Mouse (Mus musculus): ENCODE measurements around the gene Epb41l1.

Gene Epb41l1

DNA sequence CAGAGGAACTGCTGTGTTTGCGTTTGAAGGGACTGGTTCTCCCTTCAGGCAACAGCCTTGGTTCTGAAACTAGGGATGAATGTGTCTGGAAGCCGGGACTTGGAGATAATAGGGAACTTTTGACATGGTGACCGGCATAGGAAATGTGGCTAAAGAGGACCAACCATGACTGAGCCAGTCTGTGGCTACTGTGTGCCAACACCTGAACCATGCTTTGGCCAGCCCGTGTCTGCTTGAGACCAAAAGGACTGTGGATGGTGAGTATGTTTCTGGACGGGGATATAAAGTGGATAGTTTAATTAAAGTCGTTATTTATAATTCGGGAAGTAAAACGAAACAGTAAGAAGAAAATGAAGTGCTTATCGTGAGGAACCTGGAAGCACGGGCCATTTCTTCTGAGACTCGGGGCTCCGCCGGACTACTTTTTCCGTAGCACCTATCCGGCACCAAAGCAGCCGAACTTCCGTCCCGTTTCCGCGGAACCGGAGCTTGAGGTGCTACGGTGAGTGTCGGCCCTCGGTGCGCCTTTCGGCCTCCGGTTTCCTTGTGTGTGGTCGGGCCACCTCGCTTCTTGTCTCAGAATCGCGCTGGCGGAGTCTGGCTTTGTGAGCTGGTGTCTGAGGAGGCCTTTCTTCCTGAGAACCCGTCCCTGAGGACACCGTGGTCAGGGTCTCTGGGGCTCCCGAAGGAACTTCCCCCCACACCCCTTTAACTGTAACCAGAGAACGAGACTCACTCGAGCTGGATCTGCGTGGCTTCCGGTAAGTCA lies 126.6 kb downstream of the Epb41l1 start, which contains the start of gene Aar2:
Aar2 (plus strand) TSS at position 462 of the 769 bp plus-strand sequence.
- DNase-seq = peak; percentile 69

DNA sequence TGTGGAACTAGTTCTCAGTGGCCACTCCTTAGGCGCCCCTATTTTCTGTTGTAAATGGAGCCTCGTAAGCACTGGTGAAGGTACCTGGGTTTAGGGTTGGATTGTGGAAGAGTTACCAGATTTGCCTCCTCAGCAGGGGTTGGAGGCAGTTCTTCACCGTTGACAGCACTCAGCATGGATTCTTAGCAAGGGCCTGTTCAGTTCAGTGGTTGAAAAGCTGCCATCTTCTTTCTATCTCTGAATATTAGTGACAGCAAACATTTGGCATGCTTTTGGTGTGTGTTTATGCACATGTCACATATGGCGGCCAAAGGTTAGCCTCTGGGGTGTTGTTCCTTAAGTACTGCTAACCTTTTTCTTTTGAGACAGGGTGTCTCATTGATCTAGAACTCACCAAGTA lies 131.7 kb downstream of the Epb41l1 start:
- DNase-seq = no peak

DNA sequence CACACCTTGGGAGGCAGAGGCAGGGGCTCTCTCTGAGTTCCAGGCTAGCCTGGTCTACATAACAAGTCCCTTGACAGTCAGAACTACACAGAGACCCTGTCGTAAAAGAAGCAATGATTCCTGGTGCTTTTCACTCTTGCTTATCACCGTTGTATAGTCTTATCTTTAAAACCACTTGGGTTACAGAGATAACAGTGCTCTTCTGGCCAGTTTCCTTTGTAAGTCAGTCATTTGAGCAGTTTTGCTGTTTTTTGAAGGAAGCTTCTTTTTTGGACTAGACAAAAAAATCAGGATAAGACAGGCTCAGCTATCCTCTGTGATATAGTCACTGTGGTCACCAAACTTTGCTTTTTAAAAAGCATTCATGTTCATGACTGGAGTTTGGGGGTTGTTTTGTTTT lies 141.1 kb downstream of the Epb41l1 start:
- DNase-seq = no peak

DNA sequence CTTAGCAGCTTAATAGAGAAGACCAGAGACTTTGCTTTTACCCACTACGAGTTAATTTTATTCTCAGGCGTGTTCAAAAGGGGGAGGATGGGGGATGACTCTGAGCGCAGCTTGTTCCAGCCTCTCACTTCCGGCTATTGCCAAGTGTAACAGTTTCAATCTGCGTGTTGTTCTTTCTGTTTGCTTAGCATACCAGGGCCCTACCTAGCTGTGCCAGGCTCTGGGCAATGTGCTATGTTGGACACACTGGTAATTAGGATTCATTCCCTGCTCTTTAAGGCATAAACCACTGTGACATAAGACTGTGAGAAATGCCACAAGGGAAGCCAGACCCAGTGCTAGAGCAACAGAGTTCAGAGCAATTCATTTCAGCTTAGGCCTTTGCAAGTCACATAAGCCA lies 142.8 kb downstream of the Epb41l1 start:
- no peak for DNase-seq

DNA sequence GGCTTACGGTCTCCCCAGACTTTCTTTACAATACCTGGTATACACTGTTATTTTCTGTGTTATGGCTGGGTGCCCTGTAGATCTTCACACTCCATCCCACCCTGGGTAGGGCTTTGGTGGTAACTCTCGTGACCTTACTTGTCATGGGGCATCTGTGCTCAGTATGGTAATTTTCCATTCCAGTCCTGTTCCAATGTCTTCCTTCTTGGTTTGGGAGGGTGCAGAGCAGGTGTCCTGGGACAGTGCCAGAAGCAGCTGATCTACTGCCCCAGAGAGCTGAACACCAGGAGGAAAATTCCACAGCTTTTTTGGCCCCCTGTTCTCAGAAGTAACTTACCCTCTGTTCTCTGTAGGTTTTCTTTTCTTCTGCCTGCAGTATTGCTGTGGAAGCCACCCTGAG lies 145.8 kb downstream of the Epb41l1 start:
- peak; percentile 65 for DNase-seq

DNA sequence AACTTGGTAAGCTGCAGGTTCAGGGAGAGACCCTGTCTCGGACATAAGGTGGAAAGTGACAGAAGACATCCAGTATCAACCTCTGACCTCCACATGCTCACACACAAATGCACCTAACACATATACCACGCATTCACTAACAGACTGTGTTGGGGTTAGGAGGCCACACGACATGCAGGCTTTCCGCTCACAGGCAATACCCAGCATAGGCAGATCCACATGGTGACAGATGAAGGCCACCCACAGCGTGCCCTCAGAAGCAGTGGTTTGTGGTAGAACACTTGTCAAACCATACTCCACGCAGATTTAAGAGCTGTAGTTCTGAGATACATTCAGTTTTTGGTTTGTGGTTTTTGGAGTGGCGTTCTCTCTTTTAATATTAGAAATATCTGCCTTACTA lies 147.9 kb downstream of the Epb41l1 start:
- DNase-seq = no peak

DNA sequence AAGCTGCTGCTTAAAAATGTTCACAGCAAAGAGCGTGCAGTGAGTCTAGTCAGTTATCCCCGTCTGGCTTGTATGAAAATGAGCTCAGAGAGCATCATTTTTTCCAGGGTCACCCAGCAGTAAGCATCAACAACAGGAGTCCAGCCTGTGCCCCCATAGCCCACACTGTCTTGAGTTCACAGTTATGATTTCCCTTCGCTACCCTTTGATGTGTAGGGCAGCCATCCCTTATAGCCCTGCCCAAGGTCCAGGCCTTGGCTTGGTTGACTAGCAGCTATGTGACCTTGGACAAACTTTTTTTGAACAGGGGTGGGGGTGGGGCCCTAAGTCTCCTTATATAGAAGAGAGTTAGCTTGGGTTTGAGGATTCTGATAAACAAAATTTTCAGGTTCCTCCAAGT lies 148.6 kb downstream of the Epb41l1 start:
- DNase-seq = no peak

DNA sequence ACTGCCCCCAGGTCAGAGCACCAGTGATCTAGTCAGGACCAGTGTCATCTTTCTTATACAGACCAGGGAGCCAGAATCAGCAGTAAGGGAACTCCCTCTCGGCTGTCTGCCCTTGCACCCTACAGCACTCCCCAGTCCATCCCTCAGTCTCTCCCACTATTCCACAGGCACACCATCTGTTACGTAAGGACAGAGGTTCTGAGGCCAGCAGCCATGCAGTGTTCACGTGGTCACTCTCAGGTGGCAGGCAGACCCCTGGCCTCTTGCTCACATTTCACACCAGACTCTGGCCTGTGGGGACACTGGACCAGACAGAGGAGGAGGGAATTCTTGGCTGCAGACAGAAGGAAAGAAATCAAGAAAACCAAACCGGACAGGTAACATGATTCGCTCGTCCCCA lies 150.8 kb downstream of the Epb41l1 start:
- no peak for DNase-seq

DNA sequence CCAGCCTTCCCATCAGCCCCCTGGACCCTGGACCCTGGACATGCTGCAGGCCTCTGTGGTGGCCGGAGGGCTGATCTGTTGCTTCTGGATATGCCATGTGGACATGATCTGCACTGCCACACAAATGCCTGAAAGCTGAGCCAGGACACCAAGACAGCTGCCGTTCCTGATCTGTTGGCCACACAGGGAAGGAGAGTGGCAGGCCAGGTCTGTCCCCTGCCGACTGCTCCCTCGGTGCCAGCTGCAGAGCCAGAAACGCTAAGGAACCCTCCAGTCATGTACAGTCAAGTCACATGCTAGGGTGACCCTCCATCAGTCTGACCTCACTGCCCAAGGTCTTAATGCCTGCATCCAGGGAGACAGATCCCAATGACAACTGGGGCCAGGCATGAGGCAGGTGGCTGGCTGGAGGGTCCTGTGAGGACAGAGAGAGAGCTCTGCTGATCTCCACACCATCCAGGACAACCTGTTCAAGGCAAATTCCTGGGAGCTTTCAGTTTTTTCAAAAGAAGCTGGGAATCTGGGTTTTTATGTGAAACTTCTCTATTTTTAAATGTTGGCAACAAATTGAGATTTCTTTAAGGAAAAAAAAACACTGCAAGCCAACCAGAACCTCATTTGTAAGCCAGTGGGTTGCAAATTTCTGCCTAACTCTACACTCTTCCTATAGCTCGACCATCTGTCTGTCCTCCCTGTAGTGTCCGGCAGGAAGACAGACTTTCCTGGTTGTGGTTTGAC lies 156.3 kb downstream of the Epb41l1 start:
- DNase-seq = no peak

DNA sequence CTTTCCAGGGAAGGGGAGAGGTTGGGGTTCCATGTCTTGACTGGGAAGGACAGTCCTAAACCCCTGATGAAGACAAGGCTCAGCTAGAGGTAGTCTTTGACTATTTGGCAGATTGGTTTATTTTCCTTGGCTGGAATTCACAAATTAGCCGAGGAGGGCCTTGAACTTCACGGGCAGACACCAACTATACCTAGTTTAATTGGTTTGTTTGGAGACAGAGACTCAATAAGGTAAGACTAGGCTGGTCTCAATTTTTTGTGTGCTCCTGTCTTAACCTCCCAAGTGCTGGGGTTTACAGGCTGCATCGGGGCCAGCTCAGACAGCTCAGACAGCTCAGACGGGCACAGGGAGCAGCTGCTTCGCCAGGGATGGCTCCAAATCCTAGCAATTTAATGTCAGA lies 159.8 kb downstream of the Epb41l1 start:
- no peak for DNase-seq

DNA sequence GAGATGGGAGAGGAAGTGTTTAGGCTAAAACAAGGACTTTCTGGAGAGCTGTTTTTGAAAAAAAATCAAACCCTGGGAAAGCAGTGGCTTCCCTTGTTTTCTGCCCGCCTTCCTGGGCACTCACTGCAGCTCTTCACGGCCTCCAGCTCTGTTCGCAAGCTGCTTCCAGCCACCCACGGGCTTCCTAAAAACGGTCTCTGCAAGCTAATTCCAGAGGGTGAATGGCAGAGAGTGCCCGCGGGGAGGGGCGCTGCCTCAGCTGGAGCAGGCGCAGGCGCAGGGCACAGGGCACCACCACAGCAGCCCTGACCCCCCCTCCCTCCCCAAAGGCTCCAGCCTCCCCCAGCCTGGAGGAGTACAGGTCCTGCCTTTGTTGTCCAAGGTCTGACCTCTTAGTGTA lies 160.5 kb downstream of the Epb41l1 start:
- peak; percentile 34 for DNase-seq

DNA sequence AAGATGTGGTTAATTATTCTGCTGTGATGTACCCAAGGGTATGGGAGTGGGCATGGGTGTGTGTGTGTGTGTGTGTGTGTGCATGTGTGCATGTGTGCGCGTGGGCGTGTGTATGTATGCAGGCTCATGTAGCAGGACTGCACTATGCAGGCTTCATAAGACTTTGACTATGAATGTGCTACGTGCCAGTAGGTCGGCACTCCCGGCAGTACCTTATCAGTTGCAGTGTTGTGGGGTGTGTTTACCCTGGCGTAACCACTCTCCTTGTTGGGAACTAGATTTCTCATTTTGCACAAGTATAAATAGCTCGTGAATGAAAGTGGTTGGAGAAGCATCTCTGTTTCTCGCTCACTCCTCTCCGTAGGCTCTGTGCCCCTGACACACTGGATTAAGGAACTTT lies 162.2 kb downstream of the Epb41l1 start:
- DNase-seq = no peak

DNA sequence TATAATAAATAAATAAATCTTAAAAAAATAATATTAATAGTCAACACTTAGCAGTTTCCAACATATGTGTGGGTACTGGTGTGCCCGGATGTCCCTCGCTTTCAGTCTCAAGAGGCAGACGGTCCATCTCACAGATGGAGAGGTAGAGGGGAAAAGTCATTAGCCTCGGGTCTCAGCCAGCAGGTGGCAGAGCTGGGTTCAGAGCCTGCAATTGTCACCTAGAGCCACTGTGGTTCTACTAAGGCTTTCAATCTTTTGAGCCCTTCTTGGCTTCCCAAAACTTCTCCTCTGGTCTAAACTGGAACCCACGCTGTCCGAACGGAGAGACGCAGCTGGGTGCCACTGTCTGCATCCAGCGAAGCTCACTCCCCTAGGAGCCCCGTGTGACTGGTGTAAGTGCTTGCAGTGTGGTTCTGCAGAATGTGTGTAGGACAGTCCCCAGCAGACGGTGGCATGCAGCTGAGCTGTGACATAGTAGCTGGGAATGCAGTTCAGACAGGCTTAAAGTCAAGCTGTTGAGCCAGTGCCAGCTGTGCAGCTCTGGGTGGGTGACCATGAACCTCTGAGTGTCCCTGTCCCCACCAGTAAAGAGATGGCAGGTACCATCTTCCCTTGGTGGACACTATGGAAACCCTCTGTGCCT lies 163.6 kb downstream of the Epb41l1 start:
- DNase-seq = peak; percentile 25

DNA sequence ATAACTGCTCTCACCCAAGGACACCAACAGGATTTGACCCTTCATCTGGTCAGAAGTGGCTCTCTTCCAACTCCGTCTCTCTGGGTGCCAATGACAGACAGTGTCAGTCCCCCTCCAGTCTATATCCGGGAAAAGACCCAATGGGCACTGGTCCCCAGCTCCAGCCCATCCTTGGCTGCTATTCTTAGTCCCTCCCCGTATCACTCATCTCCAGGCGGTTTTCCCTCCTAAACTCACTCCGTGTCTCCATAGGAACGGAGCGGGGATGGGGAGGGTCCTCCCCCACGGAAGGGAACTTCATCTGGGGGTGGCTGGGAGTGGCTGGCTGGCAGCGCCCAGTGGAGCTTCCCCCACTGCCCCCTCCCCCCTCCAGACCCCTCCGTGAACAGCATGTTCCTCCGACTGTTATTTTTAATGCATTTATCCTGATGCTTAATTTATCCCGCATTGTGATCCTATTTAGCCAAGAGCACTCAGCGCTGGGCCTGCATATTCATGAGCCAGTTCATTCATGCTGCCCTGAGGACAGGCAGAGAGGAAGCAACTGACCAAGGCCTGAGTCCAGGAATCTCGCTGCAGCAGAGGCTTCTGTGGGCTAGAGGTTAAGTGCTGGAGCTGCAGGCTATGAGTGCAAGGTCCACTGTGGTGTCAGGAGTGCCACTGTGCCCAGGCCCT lies 164.2 kb downstream of the Epb41l1 start:
- DNase-seq = peak; percentile 19

DNA sequence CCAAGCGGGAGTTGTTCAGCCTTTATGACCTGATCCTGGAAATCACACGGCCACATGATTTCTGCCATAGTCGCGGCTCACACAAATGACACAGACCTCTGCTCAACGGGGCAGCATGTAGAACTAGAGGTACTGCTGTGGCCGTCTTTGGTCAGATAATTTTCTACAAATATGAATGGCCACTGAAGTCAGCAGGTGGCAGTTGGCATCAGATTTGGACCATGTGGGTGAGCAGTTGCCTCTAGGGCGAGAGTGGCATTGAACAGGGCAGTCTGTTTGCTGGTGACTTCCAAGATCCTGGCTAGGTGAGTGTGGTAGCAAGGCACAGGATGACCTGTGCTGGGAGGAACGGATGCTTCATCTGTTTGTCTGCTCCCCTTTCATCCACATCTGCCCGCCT lies 168.8 kb downstream of the Epb41l1 start:
- DNase-seq = peak; percentile 46

All from cerebellum, adult 11-12 months (tissue).